Mouse (Mus musculus): ENCODE measurements at regions not wholly inside any gene's neighbourhood (a gene's known extent, or its start where the extent isn't known, plus 50 kb on each side); places are given as distances from the start of the nearest gene placed in this dataset.

GRCm38 (mm10) chr12:42138177-42138576 is 651.9 kb upstream of the Lrrn3 start:
- Histone ChIP-seq H3ac (ENCODE audit: control insufficient read depth, insufficient read length, low read depth) (no peak overlapping the region), H3K27me3 (ENCODE audit: control insufficient read depth, insufficient read depth, insufficient read length) (no peaks in the 10 kb centered on the region), H3K36me3 (ENCODE audit: control insufficient read depth, insufficient read depth) (no peaks in the 10 kb centered on the region), H3K4me3 (ENCODE audit: insufficient read depth, poor library complexity, severe bottlenecking) (no peak overlapping the region), H3K79me3 (ENCODE audit: low read depth) (no peaks in the 10 kb centered on the region), H3K79me2 (ENCODE audit: control insufficient read depth, insufficient read depth) (no peaks in the 10 kb centered on the region)
- TF ChIP-seq FOSL1 (IDR thresholded peaks at IDR 0.05; ENCODE audit: insufficient read depth, low read length, poor library complexity, severe bottlenecking) = no peak
- no peak for TF ChIP-seq MYOD1 (IDR thresholded peaks at IDR 0.05; ENCODE audit: control insufficient read depth, insufficient read length, low read depth)
- no peak for TF ChIP-seq CTCF (IDR thresholded peaks at IDR 0.05; ENCODE audit: control insufficient read depth, insufficient read depth, insufficient read length)
- TF ChIP-seq USF1 (IDR thresholded peaks at IDR 0.05; ENCODE audit: low read depth) = no peak
- TF ChIP-seq CEBPB (IDR thresholded peaks at IDR 0.05; ENCODE audit: low read depth) = no peak
- TF ChIP-seq MAX (IDR thresholded peaks at IDR 0.05) = no peak

- Histone ChIP-seq H3K27me3 (ENCODE audit: control insufficient read depth, insufficient read depth, insufficient read length) (no peaks in the 10 kb centered on the region), H3ac (ENCODE audit: control insufficient read depth, insufficient read length, low read depth) (no peak overlapping the region), H3K79me2 (ENCODE audit: control insufficient read depth, insufficient read depth) (no peaks in the 10 kb centered on the region), H3K36me3 (ENCODE audit: control insufficient read depth, insufficient read depth) (no peaks in the 10 kb centered on the region), H3K79me3 (ENCODE audit: low read depth) (no peaks in the 10 kb centered on the region), H3K4me3 (ENCODE audit: insufficient read depth, poor library complexity, severe bottlenecking) (no peak overlapping the region)
- no peak for TF ChIP-seq MYOD1 (IDR thresholded peaks at IDR 0.05; ENCODE audit: control insufficient read depth, insufficient read length, low read depth)
- TF ChIP-seq FOSL1 (IDR thresholded peaks at IDR 0.05; ENCODE audit: insufficient read depth, low read length, poor library complexity, severe bottlenecking) = no peak
- TF ChIP-seq CTCF (IDR thresholded peaks at IDR 0.05; ENCODE audit: control insufficient read depth, insufficient read depth, insufficient read length) = no peak
- TF ChIP-seq USF1 (IDR thresholded peaks at IDR 0.05; ENCODE audit: low read depth) = no peak
- TF ChIP-seq CEBPB (IDR thresholded peaks at IDR 0.05; ENCODE audit: low read depth) = no peak
- no peak for TF ChIP-seq MYOG (IDR thresholded peaks at IDR 0.05; ENCODE audit: control insufficient read depth, extremely low read depth, insufficient read length)
- TF ChIP-seq MAX (IDR thresholded peaks at IDR 0.05) = no peak
Measured at GRCm38 (mm10) chr12:42137764-42138163, 651.5 kb upstream of the Lrrn3 start.

GRCm38 (mm10) chr12:42100189-42100588 is 614.0 kb upstream of the Lrrn3 start:
- TF ChIP-seq MYOG (IDR thresholded peaks at IDR 0.05; ENCODE audit: control insufficient read depth, extremely low read depth, insufficient read length) = no peak
- no peak for TF ChIP-seq USF1 (IDR thresholded peaks at IDR 0.05; ENCODE audit: low read depth)
- TF ChIP-seq CEBPB (IDR thresholded peaks at IDR 0.05; ENCODE audit: low read depth) = no peak
- no peak for TF ChIP-seq MAX (IDR thresholded peaks at IDR 0.05)
- TF ChIP-seq CTCF (IDR thresholded peaks at IDR 0.05; ENCODE audit: control insufficient read depth, insufficient read depth, insufficient read length) = no peak
- TF ChIP-seq MYOD1 (IDR thresholded peaks at IDR 0.05; ENCODE audit: control insufficient read depth, insufficient read length, low read depth) = no peak
- TF ChIP-seq FOSL1 (IDR thresholded peaks at IDR 0.05; ENCODE audit: insufficient read depth, low read length, poor library complexity, severe bottlenecking) = no peak
- H3ac ChIP-seq (ENCODE audit: control insufficient read depth, insufficient read length, low read depth) = no peak overlapping the region
- H3K36me3 ChIP-seq (ENCODE audit: control insufficient read depth, insufficient read depth) = no peaks in the 10 kb centered on the region

GRCm38 (mm10) chr12:42070401-42070800 is 584.2 kb upstream of the Lrrn3 start:
- Histone ChIP-seq H3K4me3 (ENCODE audit: insufficient read depth, poor library complexity, severe bottlenecking) (no peak overlapping the region), H3K79me2 (ENCODE audit: control insufficient read depth, insufficient read depth) (no peaks in the 10 kb centered on the region), H3K36me3 (ENCODE audit: control insufficient read depth, insufficient read depth) (no peaks in the 10 kb centered on the region), H3K79me3 (ENCODE audit: low read depth) (no peaks in the 10 kb centered on the region), H3ac (ENCODE audit: control insufficient read depth, insufficient read length, low read depth) (no peak overlapping the region), H3K27me3 (ENCODE audit: control insufficient read depth, insufficient read depth, insufficient read length) (no peaks in the 10 kb centered on the region)
- TF ChIP-seq MYOG (IDR thresholded peaks at IDR 0.05; ENCODE audit: control insufficient read depth, extremely low read depth, insufficient read length) = no peak
- TF ChIP-seq FOSL1 (IDR thresholded peaks at IDR 0.05; ENCODE audit: insufficient read depth, low read length, poor library complexity, severe bottlenecking) = no peak
- no peak for TF ChIP-seq CEBPB (IDR thresholded peaks at IDR 0.05; ENCODE audit: low read depth)
- no peak for TF ChIP-seq USF1 (IDR thresholded peaks at IDR 0.05; ENCODE audit: low read depth)
- TF ChIP-seq CTCF (IDR thresholded peaks at IDR 0.05; ENCODE audit: control insufficient read depth, insufficient read depth, insufficient read length) = no peak
- TF ChIP-seq MAX (IDR thresholded peaks at IDR 0.05) = no peak
- no peak for TF ChIP-seq MYOD1 (IDR thresholded peaks at IDR 0.05; ENCODE audit: control insufficient read depth, insufficient read length, low read depth)

More at GRCm38 (mm10) chr12:42100189-42100588, 614.0 kb upstream of the Lrrn3 start:
- H3K27me3 ChIP-seq (ENCODE audit: control insufficient read depth, insufficient read depth, insufficient read length) = no peaks in the 10 kb centered on the region
- H3K79me3 ChIP-seq (ENCODE audit: low read depth) = no peaks in the 10 kb centered on the region
- H3K79me2 ChIP-seq (ENCODE audit: control insufficient read depth, insufficient read depth) = no peaks in the 10 kb centered on the region
- H3K4me3 ChIP-seq (ENCODE audit: insufficient read depth, poor library complexity, severe bottlenecking) = no peak overlapping the region

- no peaks in the 10 kb centered on the region for H3K79me3 ChIP-seq (ENCODE audit: low read depth)
- no peak overlapping the region for H3K4me3 ChIP-seq (ENCODE audit: insufficient read depth, poor library complexity, severe bottlenecking)
- H3ac ChIP-seq (ENCODE audit: control insufficient read depth, insufficient read length, low read depth) = no peak overlapping the region
- no peaks in the 10 kb centered on the region for H3K36me3 ChIP-seq (ENCODE audit: control insufficient read depth, insufficient read depth)
- no peaks in the 10 kb centered on the region for H3K79me2 ChIP-seq (ENCODE audit: control insufficient read depth, insufficient read depth)
- TF ChIP-seq USF1 (IDR thresholded peaks at IDR 0.05; ENCODE audit: low read depth) = no peak
- TF ChIP-seq MAX (IDR thresholded peaks at IDR 0.05) = no peak
- TF ChIP-seq MYOD1 (IDR thresholded peaks at IDR 0.05; ENCODE audit: control insufficient read depth, insufficient read length, low read depth) = no peak
- TF ChIP-seq CTCF (IDR thresholded peaks at IDR 0.05; ENCODE audit: control insufficient read depth, insufficient read depth, insufficient read length) = no peak
- TF ChIP-seq CEBPB (IDR thresholded peaks at IDR 0.05; ENCODE audit: low read depth) = peak; percentile 9
- no peaks in the 10 kb centered on the region for H3K27me3 ChIP-seq (ENCODE audit: control insufficient read depth, insufficient read depth, insufficient read length)
Measured at GRCm38 (mm10) chr12:42063745-42064144, 577.5 kb upstream of the Lrrn3 start.

GRCm38 (mm10) chr12:42049056-42049455 is 562.8 kb upstream of the Lrrn3 start:
- no peaks in the 10 kb centered on the region for H3K79me3 ChIP-seq (ENCODE audit: low read depth)
- H3K27me3 ChIP-seq (ENCODE audit: control insufficient read depth, insufficient read depth, insufficient read length) = no peaks in the 10 kb centered on the region
- no peaks in the 10 kb centered on the region for H3K36me3 ChIP-seq (ENCODE audit: control insufficient read depth, insufficient read depth)
- no peak overlapping the region for H3ac ChIP-seq (ENCODE audit: control insufficient read depth, insufficient read length, low read depth)
- H3K79me2 ChIP-seq (ENCODE audit: control insufficient read depth, insufficient read depth) = no peaks in the 10 kb centered on the region
- TF ChIP-seq FOSL1 (IDR thresholded peaks at IDR 0.05; ENCODE audit: insufficient read depth, low read length, poor library complexity, severe bottlenecking) (no peak), USF1 (IDR thresholded peaks at IDR 0.05; ENCODE audit: low read depth) (no peak), MYOG (IDR thresholded peaks at IDR 0.05; ENCODE audit: control insufficient read depth, extremely low read depth, insufficient read length) (no peak), CTCF (IDR thresholded peaks at IDR 0.05; ENCODE audit: control insufficient read depth, insufficient read depth, insufficient read length) (no peak), MAX (IDR thresholded peaks at IDR 0.05) (no peak), MYOD1 (IDR thresholded peaks at IDR 0.05; ENCODE audit: control insufficient read depth, insufficient read length, low read depth) (no peak), CEBPB (IDR thresholded peaks at IDR 0.05; ENCODE audit: low read depth) (no peak)
- no peak overlapping the region for H3K4me3 ChIP-seq (ENCODE audit: insufficient read depth, poor library complexity, severe bottlenecking)

Measured in C2C12 (cell line).